Mouse (Mus musculus) liver, postnatal 0 days (tissue): ENCODE results near the gene Usp29. TPM values are rescaled to one million over a fixed set of nuclear protein-coding genes. Genes with fewer than 3 reads are reported as not detected.

Experiments used
- ATAC-seq: fragments of 200-750 bp; cut with Nextera tagmentation; 2 replicates; pipeline ENCODE4 v1.8.0; 2017; ENCODE audit warnings: mild to moderate bottlenecking, moderate library complexity
- DNase-seq: peaks from one replicate; pipeline ENCODE4 v3.0.0-alpha.2; 2016
- H3K27ac ChIP-seq: fragments of 300-500 bp; sonication (generic); 2 replicates; pipeline ENCODE4 v1.5.1; 2014; ENCODE audit warnings: antibody characterized with exemption, moderate library complexity, mild to moderate bottlenecking, low read depth
- H3K27me3 ChIP-seq: fragments of 300-500 bp; sonication (generic); 2 replicates; pipeline ENCODE4 v1.6.1; 2014; ENCODE audit warnings: low read length, control low read depth, mixed read lengths; ENCODE audit not compliant: insufficient read depth
- H3K36me3 ChIP-seq: fragments of 300-500 bp; sonication (generic); replicated peaks from 2 replicates; pipeline ENCODE4 v1.6.1; 2014; ENCODE audit warnings: mild to moderate bottlenecking, control low read depth, low read length, moderate library complexity, mixed read lengths; ENCODE audit not compliant: insufficient read depth
- H3K4me1 ChIP-seq: fragments of 300-500 bp; sonication (generic); 2 replicates; pipeline ENCODE4 v1.6.1; 2014; ENCODE audit warnings: antibody characterized with exemption, mild to moderate bottlenecking, control low read depth; ENCODE audit not compliant: insufficient read depth
- H3K4me2 ChIP-seq: fragments of 300-500 bp; sonication (generic); 2 replicates; pipeline ENCODE4 v1.6.1; 2014; ENCODE audit warnings: low read depth, mild to moderate bottlenecking, low read length, moderate library complexity, mixed read lengths
- H3K4me3 ChIP-seq: fragments of 300-500 bp; sonication (generic); 2 replicates; pipeline ENCODE4 v1.5.1; 2014; ENCODE audit warnings: low read depth, low read length
- H3K9ac ChIP-seq: fragments of 300-500 bp; sonication (generic); replicated peaks from 2 replicates; pipeline ENCODE4 v1.6.1; 2014; ENCODE audit warnings: mild to moderate bottlenecking, moderate library complexity
- H3K9me3 ChIP-seq: fragments of 300-500 bp; sonication (generic); 2 replicates; pipeline ENCODE4 v1.6.1; 2016; ENCODE audit warnings: mild to moderate bottlenecking, control low read depth, low read length, mixed read lengths
- CTCF ChIP-seq: sonication (generic); IDR thresholded peaks from 2 replicates; pipeline ENCODE4 v1.5.1; 2016; ENCODE audit warnings: antibody characterized with exemption, low read depth
- EP300 ChIP-seq: IDR thresholded peaks from 2 replicates; pipeline ENCODE4 v1.6.1; 2016; ENCODE audit warnings: antibody characterized with exemption, low read depth, mild to moderate bottlenecking
- WGBS: fragments of 180-500 bp; shearing (Covaris S2); extraction: QIAGEN DNeasy Blood & Tissue Kit; methylation state at CpG from one replicate; pipeline ENCODE4 v1.1.7; 2014; ENCODE audit not compliant: insufficient replicate concordance; 5-methylcytosine and 5-hydroxymethylcytosine counted together
- polyA plus RNA-seq: library from polyadenylated mRNA; unstranded; fragments of >200 nt; fragmentation: Nextera tagmentation; extraction: Ambion mirVana; gene quantifications from 2 replicates; pipeline ENCODE4 v1.2.1, GENCODE M21; 2015

Usp29 gene
- polyA plus RNA-seq, 1 experiment from 2014 or later, result 1.5 TPM

DNA sequence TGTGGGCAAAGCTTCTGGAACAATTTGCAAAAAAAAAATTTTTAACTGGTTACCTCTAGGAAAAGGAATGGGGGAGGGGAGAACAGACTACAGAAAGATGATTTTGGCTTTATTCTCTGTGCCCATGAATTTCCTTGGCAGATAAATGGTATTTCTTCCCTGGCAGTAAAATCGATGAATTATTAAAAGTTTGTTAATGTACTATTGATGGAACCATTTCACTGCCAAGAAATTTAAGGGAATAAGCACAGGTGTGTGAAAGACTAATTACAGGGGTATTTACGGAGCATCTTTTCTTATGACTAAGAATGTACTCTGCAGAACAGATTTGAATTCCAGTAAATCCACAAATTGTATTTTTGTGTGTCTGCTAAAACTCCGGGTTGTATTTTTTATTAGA, 995 bp downstream of the Usp29 start:
- peak overlapping the region; percentile 81; the same call in 1 of the 2 replicates for H3K27ac ChIP-seq
- ATAC-seq (no peak), DNase-seq (no peak)
- 44% methylated on average over 3 of the region's 3 CpGs for WGBS
- no peaks in the 10 kb centered on the region for H3K27me3 ChIP-seq
- H3K4me2 ChIP-seq, result 0 out of 2 replicates have a peak overlapping the region, but pooled peaks have one; percentile 59
- no peaks in the 10 kb centered on the region for H3K36me3 ChIP-seq
- peak overlapping the region; percentile 53 for H3K4me3 ChIP-seq
- no peak for TF ChIP-seq EP300
- TF ChIP-seq CTCF, result no peak
- no peaks in the 10 kb centered on the region for H3K4me1 ChIP-seq
- H3K9me3 ChIP-seq, result peaks cover 12% of the 10 kb centered on the region; the same call in 1 of the 2 replicates
- H3K9ac ChIP-seq, result 0 out of 2 replicates have a peak overlapping the region, but pooled peaks have one; percentile 3

GRCm38 (mm10) chr7:6731930-6732329, 1.6 kb downstream of the Usp29 start:
- no peak for ATAC-seq
- Histone ChIP-seq H3K27ac (peak overlapping the region; percentile 69), H3K4me3 (peak overlapping the region; percentile 53), H3K27me3 (no peaks in the 10 kb centered on the region), H3K4me1 (no peaks in the 10 kb centered on the region), H3K9ac (peak overlapping the region; percentile 3), H3K36me3 (no peaks in the 10 kb centered on the region), H3K4me2 (peak overlapping the region; percentile 30), H3K9me3 (peaks cover 12% of the 10 kb centered on the region; the same call in 1 of the 2 replicates)
- DNase-seq, result no peak
- TF ChIP-seq EP300, result no peak
- TF ChIP-seq CTCF, result no peak
- 50% methylated on average over 4 of the region's 4 CpGs for WGBS

GRCm38 (mm10) chr7:6736060-6736459, 5.7 kb downstream of the Usp29 start:
- no peak for TF ChIP-seq EP300
- no peak for TF ChIP-seq CTCF
- no peak for ATAC-seq
- H3K36me3 ChIP-seq, result no peaks in the 10 kb centered on the region

GRCm38 (mm10) chr7:6744281-6744904, 14.0 kb downstream of the Usp29 start:
- ATAC-seq, result no peak
- DNase-seq, result no peak
- Histone ChIP-seq H3K4me3 (no peak overlapping the region), H3K4me2 (no peak overlapping the region), H3K9me3 (no peaks in the 10 kb centered on the region), H3K27me3 (no peaks in the 10 kb centered on the region), H3K36me3 (no peaks in the 10 kb centered on the region), H3K4me1 (no peaks in the 10 kb centered on the region), H3K9ac (no peak overlapping the region), H3K27ac (no peak overlapping the region)
- WGBS, result 55% methylated on average over 10 of the region's 10 CpGs
- TF ChIP-seq CTCF (no peak), EP300 (no peak)

More at GRCm38 (mm10) chr7:6736060-6736459, 5.7 kb downstream of the Usp29 start:
- no peak for DNase-seq
- no peaks in the 10 kb centered on the region for H3K4me1 ChIP-seq
- H3K27ac ChIP-seq, result no peak overlapping the region
- no peaks in the 10 kb centered on the region for H3K27me3 ChIP-seq
- no peak overlapping the region for H3K4me2 ChIP-seq
- no peak overlapping the region for H3K4me3 ChIP-seq
- no peaks in the 10 kb centered on the region for H3K9me3 ChIP-seq
- WGBS, result 70% methylated on average over 1 of the region's 1 CpGs
- no peak overlapping the region for H3K9ac ChIP-seq

DNA sequence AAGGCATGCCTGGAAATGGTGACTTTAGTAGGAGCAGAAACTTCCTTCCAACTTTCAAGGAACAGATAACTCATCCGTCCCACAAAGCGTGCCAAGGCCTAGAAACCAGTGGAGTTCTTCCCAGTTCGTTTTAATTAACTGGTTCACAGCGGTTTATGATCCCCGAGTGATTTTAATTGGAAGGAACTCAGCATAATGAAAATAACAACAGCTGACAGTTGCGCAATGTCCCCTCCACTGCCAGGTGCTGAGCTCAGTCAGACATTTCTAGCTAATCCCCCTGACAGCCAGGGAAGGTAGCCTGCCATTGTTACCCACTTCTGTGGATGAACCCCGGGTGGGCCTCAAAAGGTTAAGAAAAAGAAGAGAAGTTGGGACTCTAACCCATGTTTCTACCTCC, 18.8 kb downstream of the Usp29 start:
- Histone ChIP-seq H3K27me3 (no peaks in the 10 kb centered on the region), H3K9me3 (no peaks in the 10 kb centered on the region), H3K4me1 (no peaks in the 10 kb centered on the region), H3K9ac (no peak overlapping the region), H3K4me3 (no peak overlapping the region), H3K36me3 (no peaks in the 10 kb centered on the region), H3K27ac (no peak overlapping the region), H3K4me2 (no peak overlapping the region)
- DNase-seq, result no peak
- 65% methylated on average over 7 of the region's 7 CpGs for WGBS
- no peak for TF ChIP-seq CTCF
- no peak for TF ChIP-seq EP300
- no peak for ATAC-seq

GRCm38 (mm10) chr7:6753440-6753839, 23.1 kb downstream of the Usp29 start:
- ATAC-seq, result no peak
- 49% methylated on average over 4 of the region's 4 CpGs for WGBS
- no peaks in the 10 kb centered on the region for H3K4me1 ChIP-seq
- no peaks in the 10 kb centered on the region for H3K36me3 ChIP-seq
- TF ChIP-seq EP300 (no peak), CTCF (no peak)
- no peak overlapping the region for H3K4me2 ChIP-seq
- DNase-seq, result no peak
- no peaks in the 10 kb centered on the region for H3K27me3 ChIP-seq
- no peak overlapping the region for H3K4me3 ChIP-seq
- no peaks in the 10 kb centered on the region for H3K9me3 ChIP-seq
- H3K27ac ChIP-seq, result no peak overlapping the region
- H3K9ac ChIP-seq, result no peak overlapping the region
